Mouse (Mus musculus) MEL (cell line): ENCODE data around the gene Mamstr. TPM values are rescaled to one million over a fixed set of nuclear protein-coding genes. Genes with fewer than 3 reads are reported as not detected.

Experiments used
- DNase-seq: peaks from one replicate; pipeline ENCODE4 v3.0.0; 2011; ENCODE audit warnings: low read depth, low spot score
- H3K27ac ChIP-seq: 2 replicates; pipeline ENCODE4 v1.5.1; 2012; ENCODE audit warnings: low read depth, mild to moderate bottlenecking, control low read depth, low read length, moderate library complexity; ENCODE audit not compliant: control insufficient read depth
- H3K27me3 ChIP-seq, 2 experiments: fragments of 150-350 bp in 1 of 2; sonication (generic) in 1 of 2; 2 replicates each; pipeline ENCODE4 v1.6.1; 2012; ENCODE audit warnings: low read length in 2 of 2, mild to moderate bottlenecking in 2 of 2, improper control_type of control experiment in 1 of 2, moderate library complexity in 1 of 2; ENCODE audit not compliant: insufficient read depth in 2 of 2, control insufficient read depth in 1 of 2
- H3K36me3 ChIP-seq, 2 experiments: 2 replicates each; pipeline ENCODE4 v1.6.1; 2012 to 2014; ENCODE audit warnings: low read length in 2 of 2, improper control_type of control experiment in 1 of 2, inconsistent platforms in 1 of 2, mild to moderate bottlenecking in 1 of 2; ENCODE audit not compliant: insufficient read depth in 2 of 2, control insufficient read depth in 1 of 2
- H3K4me1 ChIP-seq, 2 experiments: fragments of 150-350 bp in 1 of 2; sonication (generic) in 1 of 2; 2 replicates each; pipeline ENCODE4 v1.6.1; 2012; ENCODE audit warnings: low read length in 2 of 2, improper control_type of control experiment in 1 of 2, mild to moderate bottlenecking in 1 of 2; ENCODE audit not compliant: insufficient read depth in 2 of 2, control insufficient read depth in 1 of 2
- H3K4me3 ChIP-seq, 2 experiments: fragments of 150-350 bp in 1 of 2; sonication (generic) in 1 of 2; 2 replicates each; pipeline ENCODE4 v1.5.1; 2012; ENCODE audit warnings: low read depth in 2 of 2, low read length in 2 of 2, mild to moderate bottlenecking in 2 of 2, moderate library complexity in 2 of 2, control low read depth in 1 of 2, improper control_type of control experiment in 1 of 2; ENCODE audit not compliant: control insufficient read depth in 1 of 2, insufficient read depth in 1 of 2
- H3K79me2 ChIP-seq: 2 replicates; pipeline ENCODE4 v1.6.1; 2012; ENCODE audit warnings: mild to moderate bottlenecking, low read length, moderate library complexity; ENCODE audit not compliant: control insufficient read depth, poor library complexity, insufficient read depth
- H3K9ac ChIP-seq: 2 replicates; pipeline ENCODE4 v1.6.1; 2012; ENCODE audit warnings: low read depth, mild to moderate bottlenecking, control low read depth, low read length, moderate library complexity; ENCODE audit not compliant: control insufficient read depth, poor library complexity, severe bottlenecking
- H3K9me3 ChIP-seq: fragments of 150-350 bp; sonication (generic); replicated peaks from 2 replicates; pipeline ENCODE4 v1.6.1; 2012; ENCODE audit warnings: mild to moderate bottlenecking, low read length, improper control_type of control experiment, moderate library complexity; ENCODE audit not compliant: insufficient read depth
- BHLHE40 ChIP-seq: IDR thresholded peaks from 2 replicates; pipeline ENCODE4 v1.6.1; 2012; ENCODE audit warnings: low read depth, mild to moderate bottlenecking, inconsistent platforms, low read length, improper control_type of control experiment, borderline replicate concordance
- E2F4 ChIP-seq: IDR thresholded peaks from 2 replicates; pipeline ENCODE4 v1.6.1; 2011; ENCODE audit warnings: low read depth, low read length, improper control_type of control experiment, borderline replicate concordance
- ELF1 ChIP-seq: IDR thresholded peaks from 2 replicates; pipeline ENCODE4 v1.6.1; 2014; ENCODE audit warnings: low read depth, mild to moderate bottlenecking, inconsistent platforms, low read length, improper control_type of control experiment, moderate library complexity
- GABPA ChIP-seq: IDR thresholded peaks from 2 replicates; pipeline ENCODE4 v1.6.1; 2012; ENCODE audit warnings: low read depth, mild to moderate bottlenecking, inconsistent platforms, low read length, improper control_type of control experiment, moderate library complexity
- GATA1 ChIP-seq: IDR thresholded peaks from 2 replicates; pipeline ENCODE4 v1.6.1; 2011; ENCODE audit warnings: low read depth, low read length, improper control_type of control experiment
- HCFC1 ChIP-seq: IDR thresholded peaks from 2 replicates; pipeline ENCODE4 v1.6.1; 2012; ENCODE audit warnings: low read depth, mild to moderate bottlenecking, inconsistent platforms, low read length, improper control_type of control experiment, moderate library complexity
- JUND ChIP-seq: IDR thresholded peaks from 2 replicates; pipeline ENCODE4 v1.6.1; 2011; ENCODE audit warnings: low read depth, mild to moderate bottlenecking, improper control_type of control experiment, low read length
- KAT2A ChIP-seq: conservative IDR thresholded peaks from 2 replicates; pipeline ENCODE4 v1.6.1; 2012; ENCODE audit warnings: low read depth, low read length, improper control_type of control experiment, inconsistent platforms
- MAX ChIP-seq: IDR thresholded peaks from 2 replicates; pipeline ENCODE4 v1.6.1; 2011; ENCODE audit warnings: low read length, improper control_type of control experiment
- MXI1 ChIP-seq: IDR thresholded peaks from 2 replicates; pipeline ENCODE4 v1.6.1; 2011; ENCODE audit warnings: mild to moderate bottlenecking, low read depth, low read length, improper control_type of control experiment
- MYB ChIP-seq: IDR thresholded peaks from 2 replicates; pipeline ENCODE4 v1.6.1; 2011; ENCODE audit warnings: mild to moderate bottlenecking, low read depth, low read length, improper control_type of control experiment
- RAD21 ChIP-seq: IDR thresholded peaks from 2 replicates; pipeline ENCODE4 v1.6.1; 2011; ENCODE audit warnings: mild to moderate bottlenecking, low read depth, low read length, improper control_type of control experiment
- RCOR1 ChIP-seq: IDR thresholded peaks from 2 replicates; pipeline ENCODE4 v1.6.1; 2012; ENCODE audit warnings: low read depth, mild to moderate bottlenecking, inconsistent platforms, low read length, improper control_type of control experiment
- SMC3 ChIP-seq: IDR thresholded peaks from 2 replicates; pipeline ENCODE4 v1.6.1; 2011; ENCODE audit warnings: low read depth, low read length, improper control_type of control experiment
- TCF12 ChIP-seq: IDR thresholded peaks from 2 replicates; pipeline ENCODE4 v1.6.1; 2014; ENCODE audit warnings: low read depth, mild to moderate bottlenecking, inconsistent platforms, low read length, improper control_type of control experiment, moderate library complexity
- UBTF ChIP-seq: IDR thresholded peaks from 2 replicates; pipeline ENCODE4 v1.6.1; 2012; ENCODE audit warnings: low read depth, mild to moderate bottlenecking, inconsistent platforms, low read length, improper control_type of control experiment, moderate library complexity, borderline replicate concordance; ENCODE audit not compliant: insufficient read depth
- USF2 ChIP-seq, 2 experiments: IDR thresholded peaks; 2 replicates each; pipeline ENCODE4 v1.6.1; 2011 to 2012; ENCODE audit warnings: improper control_type of control experiment in 2 of 2, low read length in 2 of 2, borderline replicate concordance in 1 of 2, inconsistent platforms in 1 of 2, low read depth in 1 of 2, mild to moderate bottlenecking in 1 of 2; ENCODE audit not compliant: insufficient read depth in 1 of 2
- ZC3H11A ChIP-seq: IDR thresholded peaks from 2 replicates; pipeline ENCODE4 v1.6.1; 2012; ENCODE audit warnings: low read depth, mild to moderate bottlenecking, inconsistent platforms, low read length, improper control_type of control experiment
- polyA plus RNA-seq, 2 experiments: library from polyadenylated mRNA; stranded (reverse) in 1 of 2; unstranded in 1 of 2; fragments of >175 nt in 1 of 2; fragments of >200 nt in 1 of 2; gene quantifications; 2 replicates each; pipeline versions ENCODE4 v1.2.1 to v1.2.4; 2012; ENCODE audit warnings: low replicate concordance in 2 of 2, low read depth in 1 of 2; ENCODE audit not compliant: insufficient read length in 2 of 2, insufficient read depth in 1 of 2, missing spikeins in 1 of 2
- total RNA-seq: library from RNA; depleted of rRNA; stranded (reverse); fragments of 300-350 nt; gene quantifications from 2 replicates; pipeline ENCODE4 v1.2.3, GENCODE M21; 2012

The Mamstr gene
- total and polyA plus RNA-seq, 3 experiments: not detected

- no peak for TF ChIP-seq BHLHE40
- TF ChIP-seq E2F4: no peak
- peak; percentile 64 for TF ChIP-seq GATA1
- no peak for TF ChIP-seq JUND
Observed at GRCm38 (mm10) chr7:45621443-45621842, 18.3 kb upstream of the Mamstr start, which contains the start of gene Izumo1 (continued).

- Histone ChIP-seq H3K9me3 (no peaks in the 10 kb centered on the region), H3K79me2 (peaks cover 1% of the 10 kb centered on the region; the same call in 1 of the 2 replicates), H3K27ac (no peak overlapping the region), H3K36me3 (no peaks in the 10 kb centered on the region), H3K9ac (no peak overlapping the region), H3K4me1 (peaks cover 0 to 15% of the 10 kb centered on the region in 2 experiments; a peak in 2 of 4 replicates), H3K4me3 (no peak overlapping the region)
- DNase-seq: peak; percentile 42
- TF ChIP-seq TCF12 (no peak), RAD21 (no peak), ELF1 (no peak), GABPA (no peak), MYB (no peak)
- TF ChIP-seq, all 39 proteins: peak for 0
- H3K27me3 ChIP-seq: peaks cover 0 to 2% of the 10 kb centered on the region in 2 experiments; a peak in 2 of 4 replicates
Observed at GRCm38 (mm10) chr7:45623507-45623906, 16.3 kb upstream of the Mamstr start.

- H3K9me3 ChIP-seq: no peaks in the 10 kb centered on the region
- no peak for DNase-seq
- H3K4me1 ChIP-seq: peaks cover 0 to 15% of the 10 kb centered on the region in 2 experiments; a peak in 2 of 4 replicates
- no peak overlapping the region for H3K9ac ChIP-seq
- no peak overlapping the region for H3K4me3 ChIP-seq
- H3K36me3 ChIP-seq: no peaks in the 10 kb centered on the region
- TF ChIP-seq HCFC1: no peak
- no peak for TF ChIP-seq ZC3H11A
- TF ChIP-seq MXI1: no peak
- TF ChIP-seq RCOR1: no peak
- TF ChIP-seq MAX: no peak
- no peak for TF ChIP-seq UBTF
- no peak for TF ChIP-seq KAT2A
- no peak for TF ChIP-seq RAD21
- TF ChIP-seq SMC3: no peak
- no peak for TF ChIP-seq USF2 (IDR thresholded peaks at IDR 0.05; ENCODE audit: borderline replicate concordance in 1 of 2, insufficient read depth in 1 of 2, low read depth in 1 of 2, low read length in 2 of 2)
- no peak for TF ChIP-seq GABPA
- no peak for TF ChIP-seq BHLHE40
- TF ChIP-seq, all 39 proteins: peak for 0
- Histone ChIP-seq H3K27me3 (no peaks in the 10 kb centered on the region; a peak in 1 of 4 replicates), H3K27ac (no peak overlapping the region), H3K79me2 (peaks cover 2% of the 10 kb centered on the region; the same call in 1 of the 2 replicates)
Observed at GRCm38 (mm10) chr7:45624718-45625117, 15.1 kb upstream of the Mamstr start.
